Mouse (Mus musculus) gastrocnemius, postnatal 4 days (tissue): ENCODE measurements around the gene Exph5. TPM values are rescaled to one million over a fixed set of nuclear protein-coding genes. Genes with fewer than 3 reads are reported as not detected.
A peak's percentile ranks its signal among the peaks of the same experiment; 100 is the strongest.

Experiments used
- DNase-seq, 2 experiments: peaks; one replicate each; pipeline ENCODE4 v3.0.0; 2021 to 2022; ENCODE audit warnings: low spot score in 2 of 2, mixed read lengths in 2 of 2
- microRNA-seq: library from miRNA; unstranded; fragments of <30 nt; microRNA quantifications from one replicate; pipeline ENCODE4 v1.2.0, GENCODE M21; 2021
- total RNA-seq, 2 experiments: library from RNA; stranded (reverse); gene quantifications; 2 replicates each; pipeline ENCODE4 v1.2.3; 2021

Gene Exph5
- total RNA-seq, 2 experiments from 2014 or later, result 0.15 to 0.21 TPM

- no peak for DNase-seq
Observed at GRCm38 (mm10) chr9:53404050-53404752, 102.7 kb downstream of the Exph5 start.

GRCm38 (mm10) chr9:53404753-53405722 is 103.6 kb downstream of the Exph5 start:
- DNase-seq, result peak in 1 of 2 experiments; percentile 56

GRCm38 (mm10) chr9:53408548-53408947 is 107.1 kb downstream of the Exph5 start:
- DNase-seq, result no peak

- DNase-seq, result no peak
Observed at GRCm38 (mm10) chr9:53408953-53409361, 107.5 kb downstream of the Exph5 start.

GRCm38 (mm10) chr9:53409427-53409826 is 108.0 kb downstream of the Exph5 start:
- no peak for DNase-seq

GRCm38 (mm10) chr9:53422133-53422896 is 120.8 kb downstream of the Exph5 start:
- no peak for DNase-seq

GRCm38 (mm10) chr9:53426726-53427125 is 125.3 kb downstream of the Exph5 start:
- peak in 1 of 2 experiments; percentile 2 for DNase-seq

Small RNA genes lying within 50 kb of the gene (microRNA-seq; reads per million reads assigned to microRNA genes)
- not detected for gene Mir130c

Other genes starting within 250 kb of the Exph5 start
- 10 to 100 TPM; 14.0 to 17.0 TPM for gene Ddx10, start 53.6 kb upstream of the Exph5 start, total RNA-seq
- 10 to 100 TPM; 25.3 to 25.5 TPM for gene Kdelc2, start 82.4 kb downstream of the Exph5 start, total RNA-seq
- under 1 TPM; 0.10 to 0.44 TPM for gene 4930550C14Rik, start 100.7 kb downstream of the Exph5 start, total RNA-seq
- gene Atm, start 235.1 kb downstream of the Exph5 start, total RNA-seq, result 10 to 100 TPM; 15.2 to 16.6 TPM
- 10 to 100 TPM; 11.9 to 14.2 TPM for gene Npat, start 235.4 kb downstream of the Exph5 start, total RNA-seq